Mouse (Mus musculus) small intestine, adult 2 months (tissue): Measurements from ENCODE around the gene Herpud2.

Experiments used
- CTCF ChIP-seq: fragments of 200-500 bp; IDR thresholded peaks from 2 replicates; pipeline ENCODE4 v1.5.1; 2012; ENCODE audit warnings: low read depth, mild to moderate bottlenecking, control low read depth, inconsistent platforms, low read length, moderate library complexity, mixed read lengths; ENCODE audit not compliant: insufficient replicate concordance, insufficient read length; ENCODE audit errors: extremely low read depth
- POLR2A ChIP-seq: fragments of 200-500 bp; IDR thresholded peaks from 2 replicates; pipeline ENCODE4 v1.6.1; 2012; ENCODE audit warnings: low read depth, mild to moderate bottlenecking, control low read depth, inconsistent platforms, low read length, moderate library complexity

- no peak for TF ChIP-seq CTCF
- no peak for TF ChIP-seq POLR2A
Observed at GRCm38 (mm10) chr9:25156377-25156776, 4.8 kb upstream of the Herpud2 start.
